Comparison of ENCODE assay signal across 9 mouse cellular contexts in genomic region chr6:51174443-51175021, GRCm38 (mm10).
DNase-seq lines count a peak whose midpoint lies in the region; ATAC-seq and TF ChIP-seq lines count a peak whose summit lies in the region.
"Had no signal": no experiment of that assay in that cellular context is flagged by ENCODE, and none has a peak within 500 bp of the region (broad histone marks: within the 10 kb centered on the region; RNA-seq: fewer than 3 reads in every experiment).

No protein-coding gene starts in this region.

- no peaks in the 10 kb centered on the region; the same call in 1 of the 2 replicates for H3K4me1 ChIP-seq in forebrain, embryonic 11.5 days (replicated peaks; ENCODE audit: control insufficient read depth, insufficient read depth, low read length)
- peaks cover 5% of the 10 kb centered on the region for H3K4me1 ChIP-seq in forebrain, embryonic 16.5 days (replicated peaks; ENCODE audit: control insufficient read depth, insufficient read depth, low read length)
- H3K4me1 ChIP-seq in lung, postnatal 0 days (ENCODE audit: insufficient read depth, low read depth, low read length) = peaks cover 3% of the 10 kb centered on the region; the same call in 1 of the 2 replicates
- peaks cover 10% of the 10 kb centered on the region; the same call in 1 of the 2 replicates for H3K4me1 ChIP-seq in hindbrain, embryonic 15.5 days (replicated peaks)
- peaks cover 33% of the 10 kb centered on the region for H3K4me1 ChIP-seq in neural tube, embryonic 11.5 days (ENCODE audit: control insufficient read depth, insufficient read depth, low read length)

- H3K9ac ChIP-seq in forebrain, embryonic 11.5 days (ENCODE audit: low read length) = no peak overlapping the region
- H3K9ac ChIP-seq in forebrain, embryonic 16.5 days (replicated peaks; ENCODE audit: low read depth, low read length) = no peak overlapping the region
- no peak overlapping the region for H3K9ac ChIP-seq in lung, postnatal 0 days (replicated peaks; ENCODE audit: low read depth)
- no peak overlapping the region for H3K9ac ChIP-seq in hindbrain, embryonic 15.5 days
- no peak overlapping the region; the same call in 1 of the 2 replicates for H3K9ac ChIP-seq in neural tube, embryonic 11.5 days (ENCODE audit: low read length)
- H3K9ac ChIP-seq: forebrain, embryonic 15.5 days had no signal

- WGBS in forebrain, embryonic 11.5 days = 1% methylated on average over 18 of the region's 18 CpGs
- 3% methylated on average over 18 of the region's 18 CpGs for WGBS in forebrain, embryonic 16.5 days
- 17% methylated on average over 18 of the region's 18 CpGs for WGBS in lung, postnatal 0 days
- 5% methylated on average over 18 of the region's 18 CpGs for WGBS in hindbrain, embryonic 15.5 days
- WGBS in neural tube, embryonic 11.5 days = 2% methylated on average over 18 of the region's 18 CpGs

- no peak overlapping the region for H3K27ac ChIP-seq in forebrain, embryonic 11.5 days (ENCODE audit: low read depth, low read length)
- H3K27ac ChIP-seq in forebrain, embryonic 16.5 days (ENCODE audit: low read length) = no peak overlapping the region
- H3K27ac ChIP-seq in lung, postnatal 0 days (ENCODE audit: low read length) = no peak overlapping the region
- no peak overlapping the region for H3K27ac ChIP-seq in hindbrain, embryonic 15.5 days (replicated peaks)
- H3K27ac ChIP-seq in neural tube, embryonic 11.5 days (ENCODE audit: low read depth, low read length) = no peak overlapping the region
- H3K27ac ChIP-seq: forebrain, embryonic 15.5 days had no signal

- no peak overlapping the region for H3K4me3 ChIP-seq in forebrain, embryonic 11.5 days (ENCODE audit: low read depth, low read length)
- no peak overlapping the region for H3K4me3 ChIP-seq in forebrain, embryonic 16.5 days (replicated peaks; ENCODE audit: low read length)
- H3K4me3 ChIP-seq in lung, postnatal 0 days (ENCODE audit: low read depth, low read length) = no peak overlapping the region
- no peak overlapping the region for H3K4me3 ChIP-seq in hindbrain, embryonic 15.5 days
- peak overlapping the region; percentile 34; the same call in 1 of the 2 replicates for H3K4me3 ChIP-seq in neural tube, embryonic 11.5 days (ENCODE audit: low read depth, low read length)
- H3K4me3 ChIP-seq: forebrain, embryonic 15.5 days had no signal

- H3K4me2 ChIP-seq in forebrain, embryonic 11.5 days (ENCODE audit: low read depth, low read length, severe bottlenecking) = peak overlapping the region; percentile 32; the same call in 1 of the 2 replicates
- no peak overlapping the region for H3K4me2 ChIP-seq in forebrain, embryonic 16.5 days (ENCODE audit: low read length)
- H3K4me2 ChIP-seq in lung, postnatal 0 days (replicated peaks; ENCODE audit: low read depth, low read length) = peak overlapping the region; percentile 72
- H3K4me2 ChIP-seq in hindbrain, embryonic 15.5 days = peak overlapping the region; percentile 47
- peak overlapping the region; percentile 79 for H3K4me2 ChIP-seq in neural tube, embryonic 11.5 days (ENCODE audit: low read depth)

- H3K27me3 ChIP-seq in forebrain, embryonic 11.5 days (ENCODE audit: control insufficient read depth, insufficient read depth, low read length) = peaks cover 55% of the 10 kb centered on the region
- peaks cover 66% of the 10 kb centered on the region for H3K27me3 ChIP-seq in forebrain, embryonic 16.5 days (replicated peaks; ENCODE audit: control insufficient read depth, insufficient read depth, low read length)
- peaks cover 49% of the 10 kb centered on the region for H3K27me3 ChIP-seq in lung, postnatal 0 days (replicated peaks; ENCODE audit: insufficient read depth, low read length)
- H3K27me3 ChIP-seq in hindbrain, embryonic 15.5 days = peaks cover 69% of the 10 kb centered on the region
- H3K27me3 ChIP-seq in neural tube, embryonic 11.5 days (ENCODE audit: control insufficient read depth, insufficient read depth, low read length) = peaks cover 33% of the 10 kb centered on the region

- no peak for TF ChIP-seq CTCF in lung, postnatal 0 days (IDR thresholded peaks at IDR 0.05)

- DNase-seq in forebrain, embryonic 11.5 days (ENCODE audit: low spot score) = peak; percentile 65
- no peak for DNase-seq in lung, postnatal 0 days (ENCODE audit: low spot score)
- DNase-seq in lung, postnatal 36 days = no peak
- peak; percentile 42 for DNase-seq in neural tube, embryonic 11.5 days (ENCODE audit: low spot score)
- no peak for DNase-seq in frontal cortex, postnatal 14 days (ENCODE audit: low spot score in 2 of 2)

- ATAC-seq in forebrain, embryonic 11.5 days (replicated peaks; ENCODE audit: low FRiP score) = no peak
- no peak for ATAC-seq in forebrain, embryonic 16.5 days
- no peak for ATAC-seq in lung, postnatal 0 days
- ATAC-seq in hindbrain, embryonic 15.5 days (ENCODE audit: low FRiP score, low read depth) = no peak
- no peak for ATAC-seq in neural tube, embryonic 11.5 days (ENCODE audit: insufficient read depth, low FRiP score, low TSS enrichment)
- ATAC-seq in megakaryocyte-erythroid progenitor cell, adult 5-6 weeks (replicated peaks; ENCODE audit: low FRiP score, low TSS enrichment, poor library complexity, severe bottlenecking) = no peak
- ATAC-seq: forebrain, embryonic 15.5 days had no signal

- H3K9me3 ChIP-seq in forebrain, embryonic 11.5 days (ENCODE audit: control insufficient read depth, low read length) = no peaks in the 10 kb centered on the region
- H3K9me3 ChIP-seq in forebrain, embryonic 16.5 days (ENCODE audit: control insufficient read depth, low read length) = no peaks in the 10 kb centered on the region; the same call in 1 of the 2 replicates
- no peaks in the 10 kb centered on the region for H3K9me3 ChIP-seq in lung, postnatal 0 days (ENCODE audit: low read length)
- no peaks in the 10 kb centered on the region for H3K9me3 ChIP-seq in hindbrain, embryonic 15.5 days
- H3K9me3 ChIP-seq in neural tube, embryonic 11.5 days (ENCODE audit: control insufficient read depth, low read length) = no peaks in the 10 kb centered on the region
- H3K9me3 ChIP-seq: forebrain, embryonic 15.5 days had no signal

- no peaks in the 10 kb centered on the region for H3K36me3 ChIP-seq in forebrain, embryonic 11.5 days (ENCODE audit: control insufficient read depth, insufficient read depth, low read length)
- H3K36me3 ChIP-seq in forebrain, embryonic 16.5 days (ENCODE audit: control insufficient read depth, insufficient read depth) = no peaks in the 10 kb centered on the region
- H3K36me3 ChIP-seq in lung, postnatal 0 days (ENCODE audit: insufficient read depth, low read length) = no peaks in the 10 kb centered on the region
- no peaks in the 10 kb centered on the region for H3K36me3 ChIP-seq in hindbrain, embryonic 15.5 days
- H3K36me3 ChIP-seq in neural tube, embryonic 11.5 days (ENCODE audit: control insufficient read depth, insufficient read depth, low read length) = no peaks in the 10 kb centered on the region
- H3K36me3 ChIP-seq: forebrain, embryonic 15.5 days had no signal

- no peak for TF ChIP-seq EP300 in lung, postnatal 0 days (IDR thresholded peaks at IDR 0.05)

Comparison
In these comparisons a context has a peak if more than half of its experiments do, and no peak if none do; other contexts are left out.
1. DNase-seq: peak in forebrain, embryonic 11.5 days (single experiment) and neural tube, embryonic 11.5 days (single experiment); none in lung, postnatal 0 days (single experiment), lung, postnatal 36 days (single experiment) and frontal cortex, postnatal 14 days (0 of 2).